Mouse (Mus musculus) limb, embryonic 11.5 days (tissue): Measurements from ENCODE around the gene Col4a4. TPM values are rescaled to one million over a fixed set of nuclear protein-coding genes. Genes with fewer than 3 reads are reported as not detected.
A peak's percentile ranks its signal among the peaks of the same experiment; 100 is the strongest.

Experiments used
- ATAC-seq: fragments of 200-750 bp; cut with Nextera tagmentation; 2 replicates; pipeline ENCODE4 v1.8.0; 2017; ENCODE audit warnings: low read depth; ENCODE audit not compliant: insufficient number of reproducible peaks, low FRiP score, low TSS enrichment
- DNase-seq: peaks from one replicate; pipeline ENCODE4 v3.0.0-alpha.2; 2015; ENCODE audit warnings: low spot score
- H3K27ac ChIP-seq: fragments of 300-500 bp; sonication (generic); replicated peaks from 2 replicates; pipeline ENCODE4 v1.5.1; 2014; ENCODE audit warnings: low read depth, mild to moderate bottlenecking, low read length
- H3K27me3 ChIP-seq: fragments of 300-500 bp; sonication (generic); 2 replicates; pipeline ENCODE4 v1.6.1; 2014; ENCODE audit warnings: mild to moderate bottlenecking, low read length, mixed read lengths; ENCODE audit not compliant: control insufficient read depth, insufficient read depth
- H3K36me3 ChIP-seq: fragments of 300-500 bp; sonication (generic); 2 replicates; pipeline ENCODE4 v1.6.1; 2014; ENCODE audit warnings: mild to moderate bottlenecking, low read length, moderate library complexity, mixed read lengths; ENCODE audit not compliant: control insufficient read depth, insufficient read depth
- H3K4me1 ChIP-seq: fragments of 300-500 bp; sonication (generic); 2 replicates; pipeline ENCODE4 v1.6.1; 2014; ENCODE audit warnings: low read length, mixed read lengths; ENCODE audit not compliant: control insufficient read depth, insufficient read depth
- H3K4me2 ChIP-seq: fragments of 300-500 bp; sonication (generic); 2 replicates; pipeline ENCODE4 v1.6.1; 2014; ENCODE audit warnings: low read depth, mild to moderate bottlenecking, moderate library complexity; ENCODE audit not compliant: severe bottlenecking
- H3K4me3 ChIP-seq: fragments of 300-500 bp; sonication (generic); 2 replicates; pipeline ENCODE4 v1.5.1; 2014; ENCODE audit warnings: low read depth, low read length
- H3K9ac ChIP-seq: fragments of 300-500 bp; sonication (generic); 2 replicates; pipeline ENCODE4 v1.6.1; 2014; ENCODE audit warnings: mild to moderate bottlenecking, low read length
- H3K9me3 ChIP-seq: fragments of 300-500 bp; sonication (generic); 2 replicates; pipeline ENCODE4 v1.6.1; 2016; ENCODE audit warnings: low read length; ENCODE audit not compliant: control insufficient read depth
- WGBS: fragments of 180-500 bp; shearing (Covaris S2); extraction: QIAGEN DNeasy Blood & Tissue Kit; methylation state at CpG from one replicate; pipeline ENCODE4 v1.1.7; 2014; 5-methylcytosine and 5-hydroxymethylcytosine counted together
- polyA plus RNA-seq: library from polyadenylated mRNA; unstranded; fragments of >200 nt; fragmentation: Nextera tagmentation; extraction: Ambion mirVana; gene quantifications from 2 replicates; pipeline ENCODE4 v1.2.1, GENCODE M21; 2014

Col4a4 gene
- polyA plus RNA-seq, 1 experiment from 2014 or later: 0.03 TPM

DNA sequence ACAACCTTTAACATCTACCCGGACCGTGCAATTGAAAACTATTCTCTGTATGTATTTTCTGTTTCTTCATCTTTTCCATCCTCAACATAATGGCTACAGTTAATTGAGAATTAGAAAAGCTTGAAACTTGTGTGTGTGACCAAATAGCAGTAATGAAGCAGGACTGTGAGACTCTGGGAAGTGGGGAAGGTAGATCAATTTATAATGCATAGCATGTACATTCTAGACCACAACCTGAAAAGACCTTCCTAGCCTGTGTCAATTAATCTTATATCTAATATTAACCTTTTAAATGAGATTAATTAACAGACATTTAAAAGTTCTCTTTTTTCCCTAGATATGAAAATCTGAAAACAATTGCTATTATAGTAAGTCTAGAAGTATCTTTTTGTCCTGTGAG lies 42.7 kb downstream of the Col4a4 start:
- ATAC-seq (no peak), DNase-seq (no peak)
- no peak overlapping the region for H3K4me3 ChIP-seq
- WGBS: 69% methylated on average over 2 of the region's 2 CpGs
- H3K4me2 ChIP-seq: no peak overlapping the region
- no peaks in the 10 kb centered on the region for H3K9me3 ChIP-seq
- H3K4me1 ChIP-seq: no peaks in the 10 kb centered on the region
- no peak overlapping the region for H3K9ac ChIP-seq
- no peak overlapping the region for H3K27ac ChIP-seq
- no peaks in the 10 kb centered on the region for H3K27me3 ChIP-seq
- no peaks in the 10 kb centered on the region for H3K36me3 ChIP-seq

DNA sequence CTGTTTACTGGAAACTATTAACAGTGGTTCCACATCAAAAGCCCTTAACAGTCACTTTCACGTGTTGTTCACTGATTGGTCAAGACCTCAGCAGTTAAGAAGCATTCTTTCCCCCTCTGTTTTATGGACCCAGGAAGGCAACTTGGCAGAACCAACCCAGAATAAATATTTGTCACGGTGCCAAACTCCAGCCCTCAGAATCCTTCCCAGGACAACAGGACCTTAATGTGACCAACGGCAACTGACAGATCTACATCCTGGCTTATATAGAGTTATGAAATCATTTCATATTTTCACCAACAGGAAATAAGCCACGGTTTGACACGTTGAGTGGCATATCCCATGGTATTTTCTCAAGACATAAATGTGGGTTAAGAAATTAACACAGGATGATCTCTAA lies 46.6 kb downstream of the Col4a4 start:
- Histone ChIP-seq H3K27ac (no peak overlapping the region), H3K4me3 (no peak overlapping the region), H3K9me3 (no peaks in the 10 kb centered on the region), H3K27me3 (no peaks in the 10 kb centered on the region), H3K36me3 (no peaks in the 10 kb centered on the region), H3K4me2 (no peak overlapping the region), H3K9ac (no peak overlapping the region), H3K4me1 (no peaks in the 10 kb centered on the region)
- WGBS: 70% methylated on average over 5 of the region's 5 CpGs
- DNase-seq: no peak
- no peak for ATAC-seq

DNA sequence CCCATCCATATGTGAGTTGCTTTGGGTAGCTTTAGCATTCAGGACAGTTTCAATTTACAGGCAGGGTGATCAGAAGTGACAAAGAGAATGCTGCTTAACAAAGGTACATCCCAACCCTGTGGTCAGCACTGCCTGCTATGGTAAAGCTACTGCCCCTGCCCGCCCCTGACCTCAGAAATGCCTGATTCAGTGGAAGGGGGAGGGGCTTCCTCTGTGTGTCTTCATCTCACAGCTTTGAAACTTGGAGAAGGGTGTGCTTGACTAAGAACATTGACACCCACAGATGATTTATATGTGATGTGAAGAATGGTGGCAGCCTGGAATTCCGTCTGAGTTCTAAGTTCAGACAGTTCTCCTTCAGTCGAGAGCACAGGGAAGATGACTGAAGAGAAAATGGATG lies 48.8 kb downstream of the Col4a4 start:
- WGBS: 51% methylated on average over 3 of the region's 3 CpGs

DNA sequence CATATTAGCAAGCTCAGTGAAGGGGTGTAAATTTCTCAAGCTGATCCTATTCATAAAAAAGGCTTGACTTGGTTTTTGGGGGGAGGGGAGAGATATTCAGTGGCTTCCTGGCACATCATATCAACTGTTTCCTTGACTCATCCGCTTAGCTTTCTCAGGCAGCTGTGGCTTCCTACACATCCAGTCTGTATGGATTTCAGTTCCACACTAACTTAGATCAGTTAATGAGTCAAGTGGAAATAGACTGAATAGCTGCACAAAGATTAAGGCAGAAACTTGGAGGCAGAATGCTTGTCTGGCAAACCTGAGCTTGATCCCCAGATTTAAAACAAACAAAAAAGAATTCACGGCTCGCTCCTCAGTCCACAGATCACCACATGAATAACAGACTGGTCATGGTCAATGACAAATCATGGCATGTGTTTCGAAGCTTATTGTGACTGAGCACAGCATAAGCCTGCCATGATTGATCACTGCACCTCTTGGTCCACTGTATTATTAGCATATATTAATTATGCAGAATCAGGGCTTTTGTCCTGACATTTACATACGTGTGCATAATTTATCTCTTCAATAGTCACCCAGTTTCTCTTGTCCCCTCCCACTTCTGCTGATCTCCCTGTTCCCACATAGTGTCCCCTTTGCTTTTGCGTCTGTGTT lies 50.0 kb downstream of the Col4a4 start:
- Histone ChIP-seq H3K9me3 (no peaks in the 10 kb centered on the region), H3K27me3 (no peaks in the 10 kb centered on the region), H3K9ac (no peak overlapping the region), H3K4me2 (no peak overlapping the region), H3K27ac (no peak overlapping the region), H3K4me3 (no peak overlapping the region), H3K36me3 (no peaks in the 10 kb centered on the region), H3K4me1 (no peaks in the 10 kb centered on the region)
- 87% methylated on average over 6 of the region's 6 CpGs for WGBS
- DNase-seq (no peak), ATAC-seq (no peak)

More for the DNA sequence above, 48.8 kb downstream of the Col4a4 start:
- H3K4me1 ChIP-seq: no peaks in the 10 kb centered on the region
- no peak overlapping the region for H3K27ac ChIP-seq
- no peaks in the 10 kb centered on the region for H3K36me3 ChIP-seq
- peak; percentile 54 for ATAC-seq
- H3K9ac ChIP-seq: no peak overlapping the region
- DNase-seq: no peak
- H3K4me2 ChIP-seq: no peak overlapping the region
- no peaks in the 10 kb centered on the region for H3K9me3 ChIP-seq
- no peaks in the 10 kb centered on the region for H3K27me3 ChIP-seq
- no peak overlapping the region for H3K4me3 ChIP-seq

DNA sequence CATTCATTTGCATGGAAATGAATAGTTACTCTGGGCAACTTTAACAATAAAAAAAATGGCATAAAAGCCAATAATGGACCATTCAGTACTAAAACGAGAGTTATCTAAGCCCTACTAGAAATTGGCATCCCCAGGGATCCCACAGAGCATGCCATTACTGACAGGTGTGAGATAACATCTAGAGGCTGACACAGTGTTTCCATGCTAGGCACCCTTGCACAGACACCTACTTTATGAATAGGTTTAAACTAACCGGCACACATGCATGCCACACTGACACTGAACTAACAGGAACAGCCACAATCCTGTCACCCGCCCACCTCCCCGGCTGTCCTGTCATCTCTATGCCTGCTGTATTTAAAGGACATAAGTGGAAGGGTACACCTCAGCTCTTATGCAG lies 58.7 kb downstream of the Col4a4 start:
- 84% methylated on average over 4 of the region's 4 CpGs for WGBS
- Histone ChIP-seq H3K9me3 (no peaks in the 10 kb centered on the region), H3K4me2 (no peak overlapping the region)

DNA sequence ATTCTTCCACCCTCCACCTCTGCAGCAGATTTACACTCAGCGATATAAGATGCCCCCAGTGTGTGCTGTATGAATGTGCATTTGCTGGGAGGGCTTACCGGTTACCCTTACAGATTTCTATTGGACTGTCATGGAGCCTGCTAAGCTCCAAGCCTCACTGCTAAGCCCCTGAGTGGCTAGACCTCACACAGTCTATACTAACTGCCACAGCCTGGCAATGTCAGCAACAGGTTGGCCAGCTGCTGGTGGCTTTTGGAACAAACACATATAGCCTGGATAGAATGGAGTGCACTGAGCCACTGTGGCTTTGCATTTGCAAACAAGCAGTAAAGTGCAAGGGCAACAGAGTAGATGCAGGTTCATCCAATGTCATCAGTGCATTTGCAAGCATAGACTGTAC lies 94.7 kb downstream of the Col4a4 start:
- H3K27ac ChIP-seq: no peak overlapping the region
- WGBS: 91% methylated on average over 2 of the region's 2 CpGs
- H3K4me2 ChIP-seq: no peak overlapping the region
- H3K4me1 ChIP-seq: no peaks in the 10 kb centered on the region
- DNase-seq: peak; percentile 14
- no peak overlapping the region for H3K9ac ChIP-seq
- ATAC-seq: no peak
- H3K9me3 ChIP-seq: no peaks in the 10 kb centered on the region
- no peak overlapping the region for H3K4me3 ChIP-seq
- H3K27me3 ChIP-seq: no peaks in the 10 kb centered on the region
- no peaks in the 10 kb centered on the region for H3K36me3 ChIP-seq

More for the DNA sequence above, 58.7 kb downstream of the Col4a4 start:
- Histone ChIP-seq H3K4me3 (no peak overlapping the region), H3K27ac (no peak overlapping the region), H3K27me3 (no peaks in the 10 kb centered on the region), H3K36me3 (no peaks in the 10 kb centered on the region), H3K9ac (no peak overlapping the region), H3K4me1 (no peaks in the 10 kb centered on the region)
- no peak for DNase-seq
- ATAC-seq: no peak

DNA sequence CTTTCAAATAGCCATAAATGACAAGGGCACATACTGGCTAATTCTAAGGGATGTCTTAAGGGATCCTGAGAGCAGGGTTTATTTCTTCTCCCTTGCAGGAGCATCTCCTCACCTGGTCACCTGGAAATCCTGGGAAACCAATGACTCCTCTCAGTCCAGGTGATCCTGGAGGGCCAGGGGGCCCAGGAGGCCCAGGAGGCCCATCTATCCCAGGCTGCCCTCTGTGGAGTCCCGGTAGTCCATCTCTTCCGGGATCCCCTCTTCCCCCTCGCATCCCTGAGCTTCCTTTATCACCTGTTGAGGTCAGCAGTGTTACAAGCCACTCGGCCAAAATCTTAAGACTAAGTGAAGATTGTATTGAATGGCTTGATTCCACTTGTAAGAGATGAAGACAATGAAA lies 100.3 kb downstream of the Col4a4 start:
- H3K27ac ChIP-seq: no peak overlapping the region
- no peak overlapping the region for H3K9ac ChIP-seq
- 79% methylated on average over 4 of the region's 4 CpGs for WGBS
- DNase-seq (no peak), ATAC-seq (no peak)
- H3K4me3 ChIP-seq: no peak overlapping the region
- H3K36me3 ChIP-seq: no peaks in the 10 kb centered on the region
- H3K4me2 ChIP-seq: no peak overlapping the region
- H3K27me3 ChIP-seq: no peaks in the 10 kb centered on the region
- no peaks in the 10 kb centered on the region for H3K4me1 ChIP-seq
- H3K9me3 ChIP-seq: no peaks in the 10 kb centered on the region

DNA sequence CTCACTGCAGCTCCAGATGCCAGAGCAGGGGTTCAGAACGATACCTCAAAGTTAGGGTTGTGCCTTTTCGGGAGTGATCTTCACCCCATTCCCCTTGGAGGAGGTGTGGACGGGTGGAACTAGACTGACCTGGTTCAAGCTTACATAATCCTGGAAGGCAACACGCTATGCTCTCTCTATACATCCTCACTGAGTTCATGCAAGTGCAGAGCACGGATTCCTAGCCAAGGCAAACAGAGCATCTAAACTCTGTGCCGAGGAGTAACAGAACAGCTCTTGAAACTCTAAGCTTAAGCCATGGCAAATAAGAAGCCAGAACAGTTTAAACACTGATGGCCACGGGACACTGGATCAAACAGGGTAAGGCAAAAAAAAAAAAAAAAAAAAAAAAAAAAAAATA lies 104.3 kb downstream of the Col4a4 start:
- Histone ChIP-seq H3K4me2 (no peak overlapping the region), H3K27ac (no peak overlapping the region), H3K9ac (no peak overlapping the region), H3K9me3 (no peaks in the 10 kb centered on the region), H3K36me3 (no peaks in the 10 kb centered on the region), H3K27me3 (no peaks in the 10 kb centered on the region), H3K4me3 (no peak overlapping the region), H3K4me1 (no peaks in the 10 kb centered on the region)
- DNase-seq: no peak
- ATAC-seq: no peak
- 88% methylated on average over 7 of the region's 7 CpGs for WGBS
